Mouse (Mus musculus): ENCODE data around the gene Pax2. TPM values are rescaled to one million over a fixed set of nuclear protein-coding genes. Genes with fewer than 3 reads are reported as not detected.

Pax2 gene
- polyA plus RNA-seq, 1 experiment: not detected

GRCm38 (mm10) chr19:44800327-44800726 is 44.5 kb downstream of the Pax2 start:
- 42% methylated on average over 6 of the region's 6 CpGs for WGBS
- no peak for DNase-seq
- no peak for TF ChIP-seq CTCF (IDR thresholded peaks at IDR 0.05; ENCODE audit: insufficient read depth, low read length)
- no peak for TF ChIP-seq POLR2A (IDR thresholded peaks at IDR 0.05; ENCODE audit: borderline replicate concordance, extremely low read depth, low read depth, low read length)
- no peak overlapping the region for H3K4me3 ChIP-seq (replicated peaks; ENCODE audit: extremely low read depth, low read depth, low read length)
- H3K4me1 ChIP-seq (ENCODE audit: control insufficient read depth, insufficient read depth, low read length): no peaks in the 10 kb centered on the region

DNA sequence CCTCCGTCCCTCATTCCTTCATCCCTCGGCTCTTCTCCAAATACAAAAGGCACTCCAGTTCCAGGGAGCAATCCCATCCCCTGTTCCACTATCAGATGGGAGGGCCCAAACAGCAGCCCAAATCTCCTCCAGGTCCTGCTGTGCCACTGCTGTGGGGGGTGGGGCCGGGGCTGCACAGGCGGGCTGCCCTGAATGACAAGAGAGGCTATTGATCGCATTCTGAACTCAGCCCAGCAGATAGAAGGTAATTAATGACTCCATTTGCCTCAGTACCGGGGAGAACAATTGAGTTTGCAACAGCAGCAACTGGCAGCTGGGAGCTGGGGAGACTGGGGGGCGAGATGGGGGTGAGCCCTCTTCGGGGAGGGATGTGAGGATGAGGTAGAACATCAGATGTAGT is 52.9 kb downstream of the Pax2 start:
- TF ChIP-seq CTCF (IDR thresholded peaks at IDR 0.05; ENCODE audit: insufficient read depth, low read length): no peak
- no peak for TF ChIP-seq POLR2A (IDR thresholded peaks at IDR 0.05; ENCODE audit: borderline replicate concordance, extremely low read depth, low read depth, low read length)
- DNase-seq: no peak
- Histone ChIP-seq H3K4me3 (replicated peaks; ENCODE audit: extremely low read depth, low read depth, low read length) (no peak overlapping the region), H3K4me1 (ENCODE audit: control insufficient read depth, insufficient read depth, low read length) (no peaks in the 10 kb centered on the region)
- WGBS: 12% methylated on average over 8 of the region's 8 CpGs

DNA sequence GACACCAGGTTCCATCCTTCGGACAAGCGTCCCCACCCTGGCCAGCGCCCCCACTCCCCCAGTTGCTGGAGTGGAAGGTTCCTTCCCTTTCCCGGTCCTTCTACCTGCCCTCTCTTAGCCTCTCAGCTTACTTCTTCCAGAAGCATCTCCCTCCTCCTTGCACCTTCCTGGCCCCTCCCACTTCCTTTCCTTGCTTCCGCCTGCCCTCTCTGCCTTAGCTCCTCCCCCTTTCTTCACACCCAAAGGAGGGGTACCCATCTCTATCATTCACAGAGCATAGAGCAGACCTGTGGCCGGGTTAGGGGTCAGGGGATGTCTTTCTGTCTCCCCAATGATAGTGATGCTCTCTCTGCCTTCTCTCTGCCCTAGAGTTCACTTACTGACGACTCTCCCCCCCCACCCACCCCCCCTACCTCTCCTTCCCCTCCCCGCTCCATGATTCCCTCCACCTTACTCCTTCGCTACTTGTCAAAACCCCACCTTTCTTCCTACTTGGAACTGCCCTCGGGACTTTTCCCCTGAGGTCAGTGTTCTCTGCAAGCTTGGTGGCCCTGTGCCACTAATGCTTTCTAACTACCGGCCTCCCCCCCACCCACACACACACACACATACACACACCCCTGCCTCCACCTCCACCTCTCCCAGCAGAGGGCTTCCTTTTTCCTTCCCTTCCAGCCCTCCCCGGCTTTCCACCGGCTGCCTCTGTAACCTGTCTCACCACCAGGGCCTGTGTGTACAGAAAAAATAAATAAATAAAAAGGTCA is 57.0 kb downstream of the Pax2 start:
- DNase-seq: no peak
- no peaks in the 10 kb centered on the region for H3K4me1 ChIP-seq (ENCODE audit: control insufficient read depth, insufficient read depth, low read length)
- WGBS: 46% methylated on average over 13 of the region's 13 CpGs
- no peak overlapping the region for H3K4me3 ChIP-seq (replicated peaks; ENCODE audit: extremely low read depth, low read depth, low read length)
- TF ChIP-seq CTCF (IDR thresholded peaks at IDR 0.05; ENCODE audit: insufficient read depth, low read length) (no peak), POLR2A (IDR thresholded peaks at IDR 0.05; ENCODE audit: borderline replicate concordance, extremely low read depth, low read depth, low read length) (no peak)

- Histone ChIP-seq H3K4me1 (ENCODE audit: control insufficient read depth, insufficient read depth, low read length) (no peaks in the 10 kb centered on the region), H3K4me3 (replicated peaks; ENCODE audit: extremely low read depth, low read depth, low read length) (no peak overlapping the region)
- DNase-seq: no peak
- no peak for TF ChIP-seq POLR2A (IDR thresholded peaks at IDR 0.05; ENCODE audit: borderline replicate concordance, extremely low read depth, low read depth, low read length)
- TF ChIP-seq CTCF (IDR thresholded peaks at IDR 0.05; ENCODE audit: insufficient read depth, low read length): no peak
- WGBS: 86% methylated on average over 3 of the region's 3 CpGs
Observed at GRCm38 (mm10) chr19:44815111-44815510, 59.3 kb downstream of the Pax2 start.

DNA sequence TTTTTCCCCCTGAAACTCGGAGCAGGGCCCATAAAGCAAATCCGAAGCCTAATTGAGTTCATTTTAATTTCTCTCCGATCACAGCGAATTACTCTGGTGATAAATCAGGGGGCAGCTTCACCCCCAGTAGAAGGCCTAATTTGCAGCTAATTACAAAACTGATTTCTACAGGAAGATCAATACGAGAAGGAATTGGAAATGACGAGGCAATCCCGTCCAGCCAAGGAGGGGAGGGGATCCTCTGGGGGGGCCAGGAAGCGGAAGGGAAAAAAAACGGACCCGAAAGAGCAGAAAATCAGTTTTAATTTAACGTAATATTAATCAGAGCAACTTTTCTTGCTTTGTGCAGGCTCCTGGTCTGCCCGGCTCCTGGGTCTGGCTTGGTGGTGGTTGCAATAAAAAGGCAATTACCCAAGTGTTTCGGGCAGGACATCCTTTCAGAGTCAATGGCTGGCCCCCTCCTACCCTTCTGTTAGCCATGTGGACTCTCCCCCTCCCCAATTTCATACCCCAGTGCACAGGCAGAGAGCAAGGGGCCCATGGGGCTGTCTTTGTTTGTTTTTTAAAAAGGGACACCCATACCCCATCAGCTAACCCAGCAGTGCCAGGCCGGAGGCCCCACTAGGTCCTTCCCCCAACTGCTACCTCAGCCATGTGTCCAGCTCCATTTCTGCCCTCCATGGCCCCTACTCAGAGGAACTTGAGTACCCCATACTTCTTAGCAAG is 61.7 kb downstream of the Pax2 start:
- TF ChIP-seq CTCF (IDR thresholded peaks at IDR 0.05; ENCODE audit: insufficient read depth, low read length) (no peak), POLR2A (IDR thresholded peaks at IDR 0.05; ENCODE audit: borderline replicate concordance, extremely low read depth, low read depth, low read length) (no peak)
- 79% methylated on average over 14 of the region's 14 CpGs for whole genome bisulfite sequencing
- H3K4me1 ChIP-seq (ENCODE audit: control insufficient read depth, insufficient read depth, low read length): no peaks in the 10 kb centered on the region
- DNase-seq: no peak
- H3K4me3 ChIP-seq (replicated peaks; ENCODE audit: extremely low read depth, low read depth, low read length): no peak overlapping the region

- TF ChIP-seq CTCF (IDR thresholded peaks at IDR 0.05; ENCODE audit: insufficient read depth, low read length) (no peak), POLR2A (IDR thresholded peaks at IDR 0.05; ENCODE audit: borderline replicate concordance, extremely low read depth, low read depth, low read length) (no peak)
- Histone ChIP-seq H3K4me1 (ENCODE audit: control insufficient read depth, insufficient read depth, low read length) (no peaks in the 10 kb centered on the region), H3K4me3 (replicated peaks; ENCODE audit: extremely low read depth, low read depth, low read length) (no peak overlapping the region)
- no peak for DNase-seq
- 68% methylated on average over 6 of the region's 6 CpGs for WGBS
Observed at GRCm38 (mm10) chr19:44818676-44819075, 62.8 kb downstream of the Pax2 start.

DNA sequence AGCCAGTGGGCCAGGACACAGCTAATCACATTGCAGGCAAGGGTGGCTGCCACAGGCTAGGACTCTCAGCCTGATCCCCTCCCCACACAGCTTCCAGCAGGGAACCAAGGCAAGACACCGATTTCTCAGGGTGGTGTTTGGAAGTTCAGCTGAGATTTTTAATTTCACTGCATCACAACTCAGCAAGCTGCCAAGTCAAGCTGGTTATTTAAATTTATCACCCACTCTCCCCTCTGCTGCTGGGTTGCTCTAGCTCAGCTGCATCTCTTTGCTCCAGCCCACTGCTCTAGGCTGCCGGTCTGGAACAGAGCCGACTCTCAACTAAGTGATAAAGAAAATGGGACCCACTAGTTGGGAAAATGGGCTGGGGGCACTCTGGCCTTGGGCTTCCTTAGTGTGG is 65.7 kb downstream of the Pax2 start:
- no peak for DNase-seq
- TF ChIP-seq CTCF (IDR thresholded peaks at IDR 0.05; ENCODE audit: insufficient read depth, low read length): no peak
- no peak for TF ChIP-seq POLR2A (IDR thresholded peaks at IDR 0.05; ENCODE audit: borderline replicate concordance, extremely low read depth, low read depth, low read length)
- WGBS: 38% methylated on average over 3 of the region's 3 CpGs
- Histone ChIP-seq H3K4me3 (replicated peaks; ENCODE audit: extremely low read depth, low read depth, low read length) (no peak overlapping the region), H3K4me1 (ENCODE audit: control insufficient read depth, insufficient read depth, low read length) (no peaks in the 10 kb centered on the region; the same call in 1 of the 2 replicates)

- DNase-seq: no peak
- Histone ChIP-seq H3K4me3 (replicated peaks; ENCODE audit: extremely low read depth, low read depth, low read length) (no peak overlapping the region), H3K4me1 (ENCODE audit: control insufficient read depth, insufficient read depth, low read length) (no peaks in the 10 kb centered on the region; the same call in 1 of the 2 replicates)
- TF ChIP-seq POLR2A (IDR thresholded peaks at IDR 0.05; ENCODE audit: borderline replicate concordance, extremely low read depth, low read depth, low read length): no peak
- TF ChIP-seq CTCF (IDR thresholded peaks at IDR 0.05; ENCODE audit: insufficient read depth, low read length): no peak
- 61% methylated on average over 5 of the region's 5 CpGs for WGBS
Observed at GRCm38 (mm10) chr19:44822295-44822694, 66.5 kb downstream of the Pax2 start.

GRCm38 (mm10) chr19:44823657-44824056 is 67.8 kb downstream of the Pax2 start:
- 35% methylated on average over 3 of the region's 3 CpGs for WGBS
- Histone ChIP-seq H3K4me3 (replicated peaks; ENCODE audit: extremely low read depth, low read depth, low read length) (no peak overlapping the region), H3K4me1 (ENCODE audit: control insufficient read depth, insufficient read depth, low read length) (no peaks in the 10 kb centered on the region; the same call in 1 of the 2 replicates)
- TF ChIP-seq CTCF (IDR thresholded peaks at IDR 0.05; ENCODE audit: insufficient read depth, low read length) (no peak), POLR2A (IDR thresholded peaks at IDR 0.05; ENCODE audit: borderline replicate concordance, extremely low read depth, low read depth, low read length) (no peak)
- DNase-seq: no peak
